Mouse (Mus musculus): Measurements from ENCODE around the gene Zwint.

The Zwint gene

GRCm38 (mm10) chr10:72654270-72655016 is at the start of gene Zwint:
Gene Zwint (plus strand): TSS chr10:72654845.
- peak; percentile 87 for ATAC-seq (ENCODE audit: low TSS enrichment)

DNA sequence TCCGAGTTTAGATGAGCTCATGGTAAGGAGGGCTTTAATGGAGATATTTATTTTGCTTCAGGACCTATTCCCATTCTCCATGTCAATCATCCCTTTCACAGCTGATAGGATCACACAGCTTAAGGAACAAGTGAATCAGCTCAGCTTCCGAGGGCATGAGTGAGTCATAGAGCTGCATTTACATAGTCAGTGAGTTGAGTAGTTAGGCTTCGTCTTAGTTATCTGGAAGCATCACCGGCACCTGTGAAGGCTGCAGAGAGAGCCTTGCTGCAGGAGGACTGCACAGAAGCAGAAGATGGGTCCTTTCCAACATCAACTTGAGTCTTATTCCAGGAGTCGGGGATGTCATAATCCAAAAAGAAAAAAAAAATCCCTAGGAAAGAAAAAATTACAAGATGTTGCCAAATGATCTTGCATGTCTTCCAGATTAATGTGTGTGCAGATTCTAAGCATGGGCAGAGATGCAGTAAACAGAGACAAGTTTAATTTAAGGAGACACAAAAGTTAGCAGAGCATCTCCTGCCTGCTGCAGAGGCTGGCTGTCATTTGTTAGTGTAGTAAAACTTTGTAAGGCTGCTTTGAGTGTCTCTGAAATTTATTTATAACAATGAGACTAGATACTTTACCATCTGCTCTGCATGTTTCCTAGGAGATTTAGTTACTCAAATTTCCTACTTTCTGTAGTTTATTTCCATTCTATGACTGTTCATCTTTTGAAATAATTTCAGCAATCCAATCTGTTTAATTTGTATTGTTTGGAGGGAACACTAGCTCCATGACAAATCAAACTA is 41.3 kb upstream of the Zwint start:
- ATAC-seq (ENCODE audit: low TSS enrichment): peak; percentile 98

GRCm38 (mm10) chr10:72616153-72616552 is 38.5 kb upstream of the Zwint start:
- no peak for ATAC-seq (ENCODE audit: low TSS enrichment)

GRCm38 (mm10) chr10:72620527-72620926 is 34.1 kb upstream of the Zwint start:
- no peak; the same call in 1 of the 2 replicates for ATAC-seq (ENCODE audit: low TSS enrichment)

DNA sequence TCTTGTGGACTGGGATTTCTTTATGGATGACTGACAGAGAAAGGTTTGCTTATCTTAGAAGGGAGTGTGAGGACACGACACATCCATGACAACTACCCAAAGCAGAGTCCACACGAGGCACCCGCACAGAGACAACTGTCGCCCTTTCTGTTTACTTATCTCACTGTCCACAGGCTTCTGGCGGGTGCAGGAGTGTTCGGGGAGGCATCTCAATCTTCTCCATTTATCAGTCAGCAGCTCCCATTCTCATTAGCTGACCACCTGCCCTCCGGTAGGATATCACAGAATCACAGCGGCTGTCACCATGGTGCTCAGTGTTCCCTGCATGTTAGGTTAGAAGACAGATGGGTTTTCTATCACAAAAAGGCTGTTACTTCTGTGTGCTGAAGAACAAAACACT is 31.1 kb upstream of the Zwint start:
- no peak for ATAC-seq (ENCODE audit: low TSS enrichment)

GRCm38 (mm10) chr10:72634125-72634524 is 20.5 kb upstream of the Zwint start:
- no peak for ATAC-seq (ENCODE audit: low TSS enrichment)

GRCm38 (mm10) chr10:72650867-72651266 is 3.8 kb upstream of the Zwint start:
- no peak for ATAC-seq (ENCODE audit: low TSS enrichment)

GRCm38 (mm10) chr10:72653797-72654196 is 848 bp upstream of the Zwint start:
- no peak for ATAC-seq (ENCODE audit: low TSS enrichment)

GRCm38 (mm10) chr10:72655017-72655509 is 418 bp downstream of the Zwint start:
- peak; percentile 75 for ATAC-seq (ENCODE audit: low TSS enrichment)

DNA sequence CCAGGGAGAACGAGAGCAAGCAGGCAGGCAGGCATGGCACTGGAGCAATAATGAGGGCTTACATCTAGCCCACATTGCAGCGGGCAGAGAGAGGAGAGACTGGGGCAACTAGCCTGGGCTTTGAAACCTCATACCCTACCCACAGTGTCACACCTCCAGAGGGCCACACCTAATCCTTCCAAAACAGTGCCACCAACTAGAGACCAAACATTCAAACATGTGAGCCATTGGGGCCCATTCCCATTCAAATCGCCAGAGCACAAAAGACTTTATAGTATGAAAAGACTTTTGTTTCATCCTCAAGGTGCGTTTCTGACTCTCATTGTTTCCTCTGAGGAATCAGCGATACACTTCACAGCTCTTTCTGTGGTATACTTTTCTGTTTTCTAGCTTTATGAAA is 4.6 kb downstream of the Zwint start:
- no peak for ATAC-seq (ENCODE audit: low TSS enrichment)

GRCm38 (mm10) chr10:72660350-72660749 is 5.7 kb downstream of the Zwint start:
- ATAC-seq (ENCODE audit: low TSS enrichment): no peak

- ATAC-seq (ENCODE audit: low TSS enrichment): peak; percentile 89
Measured at GRCm38 (mm10) chr10:72667856-72668255, 13.2 kb downstream of the Zwint start.

- no peak for ATAC-seq (ENCODE audit: low TSS enrichment)
Measured at GRCm38 (mm10) chr10:72669086-72669485, 14.4 kb downstream of the Zwint start.

- no peak; the same call in 1 of the 2 replicates for ATAC-seq (ENCODE audit: low TSS enrichment)
Measured at GRCm38 (mm10) chr10:72675971-72676370, 21.3 kb downstream of the Zwint start.

DNA sequence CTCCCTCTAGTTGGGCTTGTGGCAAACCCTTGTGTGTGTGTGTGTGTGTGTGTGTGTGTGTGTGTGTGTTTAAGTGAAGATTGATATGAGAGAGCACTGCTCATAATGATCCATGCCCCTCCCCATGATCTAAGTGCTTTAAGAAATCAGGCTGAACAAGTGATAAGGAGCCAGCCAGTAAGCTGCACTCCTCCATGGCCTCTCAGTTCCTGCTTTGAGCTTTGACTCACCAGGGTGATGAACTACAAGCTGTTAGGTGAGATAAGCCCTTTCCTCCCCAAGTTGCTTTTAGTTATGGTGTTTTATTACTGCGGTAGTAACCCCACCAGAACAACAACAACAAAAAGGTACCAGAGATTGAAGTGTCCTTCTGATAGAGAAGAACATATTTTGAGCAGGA is 21.9 kb downstream of the Zwint start:
- ATAC-seq (ENCODE audit: low TSS enrichment): 0 out of 2 replicates have a peak, but pooled peaks have one; percentile 4

GRCm38 (mm10) chr10:72679086-72679485 is 24.4 kb downstream of the Zwint start:
- ATAC-seq (ENCODE audit: low TSS enrichment): no peak

- peak; percentile 80 for ATAC-seq (ENCODE audit: low TSS enrichment)
Measured at GRCm38 (mm10) chr10:72701092-72701491, 46.4 kb downstream of the Zwint start.

DNA sequence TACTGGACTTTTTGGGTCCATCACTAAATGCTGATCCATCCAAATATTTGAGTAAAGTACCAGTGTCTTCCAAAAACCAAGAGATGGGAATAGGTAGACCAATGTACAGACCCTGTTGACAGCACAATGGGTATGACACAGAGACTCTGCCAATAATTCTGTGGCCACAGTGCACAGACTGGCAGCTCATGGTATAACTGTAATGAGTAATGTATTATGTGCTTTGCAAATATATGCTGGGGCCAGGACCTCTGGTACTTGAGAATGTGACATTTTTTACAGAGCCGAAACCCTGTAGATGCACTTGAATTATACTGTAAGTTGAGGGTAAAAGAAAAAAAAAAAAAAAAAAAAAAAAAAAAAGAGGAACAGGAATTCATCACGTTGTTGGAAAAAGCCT is 59.1 kb downstream of the Zwint start:
- ATAC-seq (ENCODE audit: low TSS enrichment): no peak
